Mouse (Mus musculus) embryonic facial prominence, embryonic 15.5 days (tissue): ENCODE measurements around the gene Slc29a4. TPM values are rescaled to one million over a fixed set of nuclear protein-coding genes. Genes with fewer than 3 reads are reported as not detected.

Source experiments
- ATAC-seq: fragments of 200-750 bp; cut with Nextera tagmentation; 2 replicates; pipeline ENCODE4 v1.8.0; 2017; ENCODE audit warnings: low read depth, moderate TSS enrichment; ENCODE audit not compliant: insufficient number of reproducible peaks, low FRiP score, low TSS enrichment
- H3K27ac ChIP-seq: fragments of 300-500 bp; sonication (generic); replicated peaks from 2 replicates; pipeline ENCODE4 v1.5.1; 2015; ENCODE audit warnings: mild to moderate bottlenecking, inconsistent platforms
- H3K27me3 ChIP-seq: fragments of 300-500 bp; sonication (generic); 2 replicates; pipeline ENCODE4 v1.6.1; 2015; ENCODE audit warnings: inconsistent platforms
- H3K36me3 ChIP-seq: fragments of 300-500 bp; sonication (generic); 2 replicates; pipeline ENCODE4 v1.6.1; 2015; ENCODE audit warnings: mild to moderate bottlenecking, inconsistent platforms
- H3K4me1 ChIP-seq: fragments of 300-500 bp; sonication (generic); 2 replicates; pipeline ENCODE4 v1.6.1; 2015; ENCODE audit warnings: inconsistent platforms
- H3K4me2 ChIP-seq: fragments of 300-500 bp; sonication (generic); replicated peaks from 2 replicates; pipeline ENCODE4 v1.6.1; 2015; ENCODE audit warnings: mild to moderate bottlenecking, inconsistent platforms
- H3K4me3 ChIP-seq: fragments of 300-500 bp; sonication (generic); replicated peaks from 2 replicates; pipeline ENCODE4 v1.5.1; 2015; ENCODE audit warnings: mild to moderate bottlenecking, inconsistent platforms
- H3K9ac ChIP-seq: fragments of 300-500 bp; sonication (generic); 2 replicates; pipeline ENCODE4 v1.6.1; 2015; ENCODE audit warnings: inconsistent platforms
- H3K9me3 ChIP-seq: fragments of 300-500 bp; sonication (generic); replicated peaks from 2 replicates; pipeline ENCODE4 v1.6.1; 2016; ENCODE audit warnings: inconsistent platforms
- WGBS: fragments of 180-500 bp; shearing (Covaris S2); methylation state at CpG from one replicate; pipeline ENCODE4 v1.1.7; 2015; 5-methylcytosine and 5-hydroxymethylcytosine counted together
- polyA plus RNA-seq: library from polyadenylated mRNA; unstranded; fragments of >200 nt; fragmentation: Nextera tagmentation; extraction: Ambion mirVana; gene quantifications from 2 replicates; pipeline ENCODE4 v1.2.1, GENCODE M21; 2015

The Slc29a4 gene
- polyA plus RNA-seq, 1 experiment from 2014 or later, result 7.1 TPM

- ATAC-seq, result no peak
- H3K36me3 ChIP-seq, result peaks cover 16% of the 10 kb centered on the region; the same call in 1 of the 2 replicates
- 23% methylated on average over 5 of the region's 5 CpGs for WGBS
Measured at GRCm38 (mm10) chr5:142673082-142673481, 19.2 kb upstream of the Slc29a4 start.

DNA sequence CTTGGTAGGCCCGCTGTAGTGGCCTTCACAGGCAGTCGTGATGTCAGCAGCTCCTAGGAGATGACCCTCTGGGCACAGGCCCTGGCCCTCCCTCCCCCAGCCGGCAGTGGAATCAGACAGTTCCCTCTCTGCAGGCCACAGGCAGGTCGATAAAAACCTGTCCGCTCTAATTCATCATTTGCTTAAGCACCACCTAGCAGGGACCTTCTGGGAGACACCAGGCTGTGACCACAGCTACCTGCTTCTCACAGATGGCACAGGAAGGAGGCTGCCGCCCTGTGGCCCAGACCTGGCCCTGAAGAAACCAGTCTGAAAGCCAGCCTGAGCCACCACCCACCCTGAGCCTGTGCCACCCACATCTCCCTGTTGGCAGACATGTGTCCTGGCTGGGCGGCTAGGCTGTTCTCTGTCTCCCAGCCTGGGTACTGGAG is 14.2 kb upstream of the Slc29a4 start:
- WGBS, result 64% methylated on average over 7 of the region's 7 CpGs
- Histone ChIP-seq H3K9ac (no peak overlapping the region), H3K9me3 (no peaks in the 10 kb centered on the region), H3K4me1 (no peaks in the 10 kb centered on the region), H3K27me3 (no peaks in the 10 kb centered on the region), H3K4me2 (no peak overlapping the region), H3K36me3 (no peaks in the 10 kb centered on the region), H3K4me3 (no peak overlapping the region), H3K27ac (no peak overlapping the region)
- ATAC-seq, result no peak

More at GRCm38 (mm10) chr5:142673082-142673481, 19.2 kb upstream of the Slc29a4 start:
- H3K4me1 ChIP-seq, result no peaks in the 10 kb centered on the region
- H3K27me3 ChIP-seq, result no peaks in the 10 kb centered on the region
- no peak overlapping the region for H3K4me3 ChIP-seq
- H3K9ac ChIP-seq, result no peak overlapping the region
- no peak overlapping the region for H3K27ac ChIP-seq
- H3K4me2 ChIP-seq, result no peak overlapping the region
- H3K9me3 ChIP-seq, result no peaks in the 10 kb centered on the region

GRCm38 (mm10) chr5:142679065-142679464 is 13.2 kb upstream of the Slc29a4 start:
- Histone ChIP-seq H3K27me3 (no peaks in the 10 kb centered on the region), H3K4me3 (no peak overlapping the region), H3K27ac (no peak overlapping the region), H3K4me2 (no peak overlapping the region), H3K9me3 (no peaks in the 10 kb centered on the region), H3K9ac (no peak overlapping the region), H3K36me3 (no peaks in the 10 kb centered on the region), H3K4me1 (no peaks in the 10 kb centered on the region)
- 95% methylated on average over 1 of the region's 1 CpGs for WGBS
- no peak for ATAC-seq

DNA sequence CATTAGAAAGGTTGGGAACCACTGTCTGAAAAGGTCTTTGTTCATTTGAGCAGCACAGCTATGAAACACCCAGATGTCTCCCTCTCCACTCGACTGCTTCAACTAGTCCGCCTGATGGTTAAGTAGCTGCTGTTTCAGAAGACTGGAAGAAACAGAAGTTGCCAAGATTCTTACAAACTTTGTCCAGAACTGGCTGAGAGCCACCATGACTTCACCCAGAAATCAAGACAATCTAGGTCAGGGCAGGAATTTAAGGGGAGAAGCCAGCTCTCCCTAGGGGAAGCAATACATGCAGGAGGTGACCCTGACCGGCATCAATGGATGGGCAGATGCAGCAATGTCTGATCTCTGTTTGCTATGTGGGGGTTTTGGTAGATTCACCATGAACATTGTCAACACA is 10.4 kb upstream of the Slc29a4 start:
- Histone ChIP-seq H3K36me3 (no peaks in the 10 kb centered on the region), H3K9me3 (no peaks in the 10 kb centered on the region), H3K27ac (no peak overlapping the region), H3K27me3 (no peaks in the 10 kb centered on the region), H3K4me1 (no peaks in the 10 kb centered on the region), H3K9ac (no peak overlapping the region), H3K4me3 (no peak overlapping the region), H3K4me2 (no peak overlapping the region)
- 67% methylated on average over 3 of the region's 3 CpGs for WGBS
- ATAC-seq, result no peak

DNA sequence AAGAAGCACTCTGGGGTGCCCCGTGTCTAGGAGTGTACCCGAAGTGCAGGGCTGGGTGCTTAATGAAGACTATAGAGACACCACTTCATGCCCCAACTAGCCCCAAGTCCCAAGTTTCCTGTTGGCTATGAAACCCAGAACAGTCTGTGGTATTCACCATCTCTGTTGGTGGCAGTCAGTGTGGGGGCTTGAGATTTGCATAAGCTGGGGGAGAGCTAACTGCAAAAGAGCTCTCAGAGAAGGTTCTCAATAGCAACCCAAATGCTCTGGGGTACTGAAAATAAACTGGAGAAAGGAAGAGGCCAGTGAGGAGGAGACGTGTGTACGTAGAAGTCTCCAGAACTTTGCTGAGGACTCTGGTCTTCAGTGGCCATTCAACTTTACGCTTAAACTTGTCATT is 9.8 kb upstream of the Slc29a4 start:
- no peak for ATAC-seq
- WGBS, result 91% methylated on average over 5 of the region's 5 CpGs

DNA sequence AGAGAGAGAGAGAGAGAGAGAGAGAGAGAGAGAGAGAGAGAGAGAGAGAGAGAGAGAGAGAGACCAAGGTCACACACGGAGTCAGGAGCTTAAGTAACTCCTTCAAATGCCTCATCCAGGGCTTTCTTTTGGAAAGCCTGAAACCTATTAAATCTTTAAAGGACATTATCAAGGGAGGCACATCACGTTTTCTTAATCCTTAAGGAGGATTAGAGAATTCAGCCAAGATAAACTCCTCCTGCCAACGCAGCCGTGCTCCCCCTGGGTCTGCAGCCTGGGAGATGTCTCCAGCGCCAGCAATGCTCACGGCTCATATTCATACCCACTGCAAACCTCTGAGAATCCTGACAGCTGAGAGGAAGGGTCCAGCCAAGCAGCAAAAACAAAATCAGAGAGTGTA is 3.4 kb upstream of the Slc29a4 start:
- no peak for ATAC-seq
- H3K4me3 ChIP-seq, result no peak overlapping the region
- H3K9me3 ChIP-seq, result no peaks in the 10 kb centered on the region
- no peaks in the 10 kb centered on the region for H3K4me1 ChIP-seq
- no peaks in the 10 kb centered on the region for H3K27me3 ChIP-seq
- WGBS, result 36% methylated on average over 6 of the region's 6 CpGs
- no peak overlapping the region for H3K4me2 ChIP-seq
- H3K27ac ChIP-seq, result no peak overlapping the region
- no peak overlapping the region for H3K9ac ChIP-seq
- H3K36me3 ChIP-seq, result no peaks in the 10 kb centered on the region

More for the DNA sequence above, 9.8 kb upstream of the Slc29a4 start:
- no peak overlapping the region for H3K4me2 ChIP-seq
- no peaks in the 10 kb centered on the region for H3K27me3 ChIP-seq
- H3K36me3 ChIP-seq, result no peaks in the 10 kb centered on the region
- no peaks in the 10 kb centered on the region for H3K4me1 ChIP-seq
- no peak overlapping the region for H3K4me3 ChIP-seq
- no peak overlapping the region for H3K9ac ChIP-seq
- no peak overlapping the region for H3K27ac ChIP-seq
- no peaks in the 10 kb centered on the region for H3K9me3 ChIP-seq

DNA sequence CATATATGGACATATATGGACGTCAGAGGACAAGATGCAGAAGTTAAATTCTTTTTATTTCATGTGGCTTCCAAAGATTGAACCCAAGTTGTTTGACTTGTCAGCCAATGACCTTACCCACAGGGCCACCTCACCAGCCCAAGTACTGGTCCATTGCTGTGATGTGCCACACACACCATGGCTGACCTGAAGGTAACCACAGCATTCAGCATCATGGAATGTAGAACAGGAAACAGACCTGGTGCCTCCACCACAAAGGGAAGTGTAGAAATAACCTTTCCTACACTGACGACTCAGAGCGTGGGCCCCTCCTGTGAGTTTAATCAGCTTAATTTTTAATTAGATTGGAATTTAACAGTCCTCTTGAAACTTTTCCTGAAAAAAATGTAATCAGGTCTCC is 2.0 kb upstream of the Slc29a4 start:
- H3K27ac ChIP-seq, result no peak overlapping the region
- no peak overlapping the region for H3K9ac ChIP-seq
- H3K4me2 ChIP-seq, result no peak overlapping the region
- no peaks in the 10 kb centered on the region for H3K4me1 ChIP-seq
- H3K36me3 ChIP-seq, result no peaks in the 10 kb centered on the region
- no peaks in the 10 kb centered on the region for H3K9me3 ChIP-seq
- H3K4me3 ChIP-seq, result no peak overlapping the region
- 72% methylated on average over 3 of the region's 3 CpGs for WGBS
- no peaks in the 10 kb centered on the region for H3K27me3 ChIP-seq
- ATAC-seq, result no peak

DNA sequence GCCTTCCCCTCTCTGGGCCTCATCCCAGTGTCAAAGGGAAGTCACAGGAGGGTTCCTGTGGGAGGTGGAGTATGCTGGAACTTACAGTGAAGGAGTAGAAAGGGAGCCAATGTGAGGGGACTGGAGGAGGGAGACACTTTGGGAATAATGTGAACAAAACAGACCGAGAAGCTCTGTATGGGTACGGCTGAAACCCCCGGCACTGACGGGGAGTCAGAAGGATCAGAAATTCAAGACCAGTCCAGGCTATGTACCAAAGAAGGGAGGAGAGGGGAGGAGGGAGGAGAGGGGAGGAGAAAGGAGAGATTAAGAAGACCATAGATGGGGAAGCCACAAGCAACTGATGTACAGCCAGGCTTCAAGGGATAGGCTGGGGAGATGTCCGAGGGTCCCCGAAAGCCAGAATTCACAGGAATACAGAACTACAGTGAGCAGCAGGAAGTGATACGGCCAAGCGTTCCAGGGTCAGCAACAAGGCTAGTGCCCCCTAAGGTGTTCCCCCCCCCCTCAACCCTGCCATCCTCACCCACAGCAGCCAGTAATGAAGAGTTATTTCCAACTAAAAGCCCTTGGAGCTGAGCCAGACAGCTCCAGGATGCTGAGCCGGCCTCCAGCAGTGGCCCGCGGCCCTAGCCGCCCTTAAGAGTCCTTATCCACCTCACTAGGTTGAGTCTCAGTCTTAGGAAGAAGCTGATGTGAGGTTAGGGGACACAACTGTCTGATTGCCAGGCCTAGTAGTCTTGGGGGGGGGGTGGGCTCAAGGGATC is 842 bp downstream of the Slc29a4 start:
- H3K4me3 ChIP-seq, result no peak overlapping the region
- peak; percentile 51; the same call in 1 of the 2 replicates for ATAC-seq
- no peak overlapping the region for H3K27ac ChIP-seq
- no peaks in the 10 kb centered on the region for H3K4me1 ChIP-seq
- no peaks in the 10 kb centered on the region for H3K36me3 ChIP-seq
- H3K4me2 ChIP-seq, result no peak overlapping the region
- H3K9me3 ChIP-seq, result no peaks in the 10 kb centered on the region
- no peak overlapping the region for H3K9ac ChIP-seq
- 63% methylated on average over 12 of the region's 12 CpGs for WGBS
- H3K27me3 ChIP-seq, result no peaks in the 10 kb centered on the region

DNA sequence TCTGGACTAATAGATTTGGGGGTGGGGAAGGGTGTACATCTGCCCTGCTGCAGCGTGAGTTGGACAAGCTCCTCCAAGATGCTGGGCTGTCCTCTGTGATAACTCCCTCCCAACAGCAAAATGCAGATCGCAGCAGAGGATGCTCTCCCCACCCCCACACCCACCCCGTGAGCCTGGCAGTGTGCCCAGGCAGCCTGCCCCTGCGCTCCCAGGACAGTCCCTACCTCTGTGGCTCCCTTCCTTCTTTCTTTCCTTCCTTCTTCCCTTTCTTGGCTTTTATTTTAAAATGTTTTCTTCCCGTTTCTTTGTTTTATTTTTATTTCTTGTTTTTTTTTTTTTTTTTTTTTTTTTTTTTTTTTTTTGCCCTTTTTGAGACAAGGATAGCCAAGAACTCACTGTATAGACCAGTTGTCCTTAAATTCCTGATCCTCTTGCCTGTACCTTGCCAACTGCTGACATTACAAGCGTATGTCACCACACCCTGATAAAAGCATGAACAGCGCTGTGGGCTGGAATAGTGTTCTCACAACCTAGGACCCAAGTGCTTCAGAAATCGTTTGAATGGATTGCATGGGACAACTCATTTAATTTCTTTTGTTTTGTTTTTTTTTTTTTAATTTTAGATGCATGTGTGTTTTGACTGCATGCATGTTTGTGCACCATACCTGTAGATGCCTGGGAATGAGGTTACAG is 1.6 kb downstream of the Slc29a4 start:
- H3K9ac ChIP-seq, result no peak overlapping the region
- no peak overlapping the region for H3K4me2 ChIP-seq
- H3K27me3 ChIP-seq, result no peaks in the 10 kb centered on the region
- no peak overlapping the region for H3K4me3 ChIP-seq
- WGBS, result 42% methylated on average over 8 of the region's 8 CpGs
- no peaks in the 10 kb centered on the region for H3K4me1 ChIP-seq
- H3K9me3 ChIP-seq, result no peaks in the 10 kb centered on the region
- no peak overlapping the region for H3K27ac ChIP-seq
- no peak for ATAC-seq
- H3K36me3 ChIP-seq, result no peaks in the 10 kb centered on the region

GRCm38 (mm10) chr5:142694627-142695340 is 2.5 kb downstream of the Slc29a4 start:
- 8% methylated on average over 12 of the region's 12 CpGs for WGBS
- ATAC-seq, result no peak
- Histone ChIP-seq H3K9me3 (no peaks in the 10 kb centered on the region), H3K27ac (no peak overlapping the region), H3K27me3 (no peaks in the 10 kb centered on the region), H3K9ac (no peak overlapping the region), H3K4me3 (no peak overlapping the region), H3K4me2 (no peak overlapping the region), H3K4me1 (no peaks in the 10 kb centered on the region), H3K36me3 (no peaks in the 10 kb centered on the region)

GRCm38 (mm10) chr5:142696258-142696657 is 3.9 kb downstream of the Slc29a4 start:
- H3K4me1 ChIP-seq, result 0 out of 2 replicates have a peak, but pooled peaks cover 3% of the 10 kb centered on the region

More at GRCm38 (mm10) chr5:142696258-142696657, 3.9 kb downstream of the Slc29a4 start:
- no peak for ATAC-seq
- H3K27ac ChIP-seq, result no peak overlapping the region
- no peak overlapping the region for H3K4me2 ChIP-seq
- H3K9me3 ChIP-seq, result no peaks in the 10 kb centered on the region
- H3K9ac ChIP-seq, result no peak overlapping the region
- no peak overlapping the region for H3K4me3 ChIP-seq
- H3K27me3 ChIP-seq, result peaks cover 7% of the 10 kb centered on the region; the same call in 1 of the 2 replicates
- 23% methylated on average over 6 of the region's 6 CpGs for whole genome bisulfite sequencing
- H3K36me3 ChIP-seq, result no peaks in the 10 kb centered on the region
